Mouse (Mus musculus): ENCODE measurements around the gene Zfp942. TPM values are rescaled to one million over a fixed set of nuclear protein-coding genes. Genes with fewer than 3 reads are reported as not detected.
"Not testable (repeated sequence)": the region's sequence is repeated elsewhere in the genome, so short reads cannot be mapped to it uniquely, and the experiment has no call there.

Zfp942 gene
- polyA plus RNA-seq (2012; rRNA removed) (8.0 and 11.5 TPM in 2 replicates), polyA plus RNA-seq (2014; fragmentation: Nextera tagmentation; extraction: Ambion mirVana) (20.9 and 21.6 TPM in 2 replicates)

GRCm38 (mm10) chr17:21962107-21962907 is at the start of gene Zfp942, which contains the start of gene Zfp943:
Gene Zfp942 (minus strand): TSS chr17:21962464.
Gene Zfp943 (plus strand): TSS chr17:21962552.
- DNase-seq (ENCODE audit: low spot score) (peak; percentile 30), ATAC-seq (ENCODE audit: low FRiP score, low read depth) (peak; percentile 98)
- H3K9ac ChIP-seq (ENCODE audit: low read depth, low read length, severe bottlenecking): peak within 1 kb of the TSS; percentile 87
- H3K4me3 ChIP-seq (replicated peaks; ENCODE audit: low read length): peak within 1 kb of the TSS; percentile 66
- H3K4me2 ChIP-seq (replicated peaks; ENCODE audit: low read depth, low read length, severe bottlenecking): peak within 1 kb of the TSS; percentile 56
- not testable (repeated sequence) for H3K36me3 ChIP-seq (ENCODE audit: control insufficient read depth, insufficient read depth, low read length); H3K4me1 ChIP-seq (ENCODE audit: control insufficient read depth, insufficient read depth, low read length); H3K9me3 ChIP-seq (ENCODE audit: control insufficient read depth, low read length); H3K27me3 ChIP-seq (ENCODE audit: control insufficient read depth, insufficient read depth, low read length)
- under 1% methylated on average over 39 of the region's 55 CpGs for WGBS
- H3K27ac ChIP-seq (replicated peaks; ENCODE audit: low read depth, low read length): peak within 1 kb of the TSS; percentile 83

DNA sequence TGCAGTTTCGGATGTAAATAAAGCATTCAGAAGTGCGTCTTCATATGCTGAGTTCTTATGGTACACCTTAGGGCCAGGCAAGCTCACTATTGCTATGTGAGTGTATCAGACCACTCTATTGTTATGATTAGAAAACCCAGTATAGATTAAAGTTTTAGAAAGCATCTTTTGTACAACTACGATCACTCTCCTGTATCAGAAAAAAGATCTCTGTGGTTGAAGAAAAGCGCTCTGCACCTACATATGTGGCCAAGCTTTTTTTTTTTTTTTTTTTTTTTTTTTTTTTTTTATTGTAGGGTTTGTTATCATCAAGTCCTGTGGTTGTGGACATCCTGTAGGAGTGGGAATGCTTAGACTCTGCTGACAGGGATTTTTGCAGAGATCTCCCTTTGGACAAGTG is 1.0 kb upstream of the Zfp942 start:
- DNase-seq (ENCODE audit: low spot score): no peak
- no peak for TF ChIP-seq POLR2A (IDR thresholded peaks at IDR 0.05; ENCODE audit: borderline replicate concordance, extremely low read depth, insufficient read depth, insufficient read length)
- no peaks in the 10 kb centered on the region for H3K27me3 ChIP-seq (ENCODE audit: control insufficient read depth, insufficient read depth, low read length)
- H3K9ac ChIP-seq (ENCODE audit: low read depth, low read length, severe bottlenecking): peak overlapping the region; percentile 87
- no peak overlapping the region for H3K27ac ChIP-seq (replicated peaks; ENCODE audit: low read depth, low read length)
- WGBS: 64% methylated on average over 4 of the region's 4 CpGs
- ATAC-seq (ENCODE audit: low FRiP score, low read depth): no peak
- H3K4me3 ChIP-seq (replicated peaks; ENCODE audit: low read length): peak overlapping the region; percentile 66
- H3K36me3 ChIP-seq (ENCODE audit: control insufficient read depth, insufficient read depth, low read length): 0 out of 2 replicates have a peak, but pooled peaks cover under 1% of the 10 kb centered on the region
- peak overlapping the region; percentile 51 for H3K4me2 ChIP-seq (replicated peaks; ENCODE audit: low read depth, low read length, severe bottlenecking)
- no peaks in the 10 kb centered on the region for H3K9me3 ChIP-seq (ENCODE audit: control insufficient read depth, low read length)
- H3K4me1 ChIP-seq (ENCODE audit: control insufficient read depth, insufficient read depth, low read length): peaks cover 5% of the 10 kb centered on the region; the same call in 1 of the 2 replicates

- peak; percentile 49 for DNase-seq (ENCODE audit: low spot score)
- WGBS: 3% methylated on average over 24 of the region's 24 CpGs
- peak within 1 kb of the TSS; percentile 62 for H3K4me2 ChIP-seq (replicated peaks; ENCODE audit: low read depth, low read length, severe bottlenecking)
Observed at GRCm38 (mm10) chr17:21909456-21910052, 52.7 kb downstream of the Zfp942 start, which contains the start of gene Zfp995. Gene Zfp995 (minus strand): TSS chr17:21909926.

GRCm38 (mm10) chr17:21909039-21909438 is 53.2 kb downstream of the Zfp942 start:
- no peak for TF ChIP-seq POLR2A (IDR thresholded peaks at IDR 0.05; ENCODE audit: borderline replicate concordance, extremely low read depth, insufficient read depth, insufficient read length)
- no peaks in the 10 kb centered on the region for H3K4me1 ChIP-seq (ENCODE audit: control insufficient read depth, insufficient read depth, low read length)
- H3K27me3 ChIP-seq (ENCODE audit: control insufficient read depth, insufficient read depth, low read length): no peaks in the 10 kb centered on the region
- no peaks in the 10 kb centered on the region for H3K9me3 ChIP-seq (ENCODE audit: control insufficient read depth, low read length)
- peak overlapping the region; percentile 78 for H3K9ac ChIP-seq (ENCODE audit: low read depth, low read length, severe bottlenecking)
- WGBS: 3% methylated on average over 3 of the region's 3 CpGs
- peak overlapping the region; percentile 62 for H3K4me2 ChIP-seq (replicated peaks; ENCODE audit: low read depth, low read length, severe bottlenecking)
- no peak overlapping the region for H3K27ac ChIP-seq (replicated peaks; ENCODE audit: low read depth, low read length)
- H3K36me3 ChIP-seq (ENCODE audit: control insufficient read depth, insufficient read depth, low read length): no peaks in the 10 kb centered on the region
- peak overlapping the region; percentile 59 for H3K4me3 ChIP-seq (replicated peaks; ENCODE audit: low read length)
- ATAC-seq (ENCODE audit: low FRiP score, low read depth) (peak; percentile 63), DNase-seq (ENCODE audit: low spot score) (no peak)

More at GRCm38 (mm10) chr17:21909456-21910052, 52.7 kb downstream of the Zfp942 start, which contains the start of gene Zfp995:
- H3K36me3 ChIP-seq (ENCODE audit: control insufficient read depth, insufficient read depth, low read length); H3K4me1 ChIP-seq (ENCODE audit: control insufficient read depth, insufficient read depth, low read length); H3K27me3 ChIP-seq (ENCODE audit: control insufficient read depth, insufficient read depth, low read length); H3K27ac ChIP-seq (replicated peaks; ENCODE audit: low read depth, low read length); H3K9me3 ChIP-seq (ENCODE audit: control insufficient read depth, low read length): not testable (repeated sequence)
- peak; percentile 98 for ATAC-seq (ENCODE audit: low FRiP score, low read depth)
- peak within 1 kb of the TSS; percentile 59 for H3K4me3 ChIP-seq (replicated peaks; ENCODE audit: low read length)
- peak within 1 kb of the TSS; percentile 78 for H3K9ac ChIP-seq (ENCODE audit: low read depth, low read length, severe bottlenecking)

Other genes with a start within 250 kb of the Zfp942 start
- gene Zfp229, start 231.7 kb downstream of the Zfp942 start, polyA plus RNA-seq (2012; rRNA removed): 6.3 and 7.0 TPM in 2 replicates
- gene Zfp229, start 231.7 kb downstream of the Zfp942 start, polyA plus RNA-seq (2014; fragmentation: Nextera tagmentation; extraction: Ambion mirVana): 7.2 and 7.4 TPM in 2 replicates
- 2.5 and 4.4 TPM in 2 replicates for gene Zfp820, start 116.7 kb downstream of the Zfp942 start, polyA plus RNA-seq (2012; rRNA removed)
- 9.5 and 10.4 TPM in 2 replicates for gene Zfp820, start 116.7 kb downstream of the Zfp942 start, polyA plus RNA-seq (2014; fragmentation: Nextera tagmentation; extraction: Ambion mirVana)
- 2.8 and 4.1 TPM in 2 replicates for gene Zfp995, start 52.5 kb downstream of the Zfp942 start, polyA plus RNA-seq (2012; rRNA removed)
- 9.0 and 9.3 TPM in 2 replicates for gene Zfp995, start 52.5 kb downstream of the Zfp942 start, polyA plus RNA-seq (2014; fragmentation: Nextera tagmentation; extraction: Ambion mirVana)
- gene Zfp943, start 88 bp upstream of the Zfp942 start, polyA plus RNA-seq (2012; rRNA removed): 11.7 and 14.9 TPM in 2 replicates
- 20.4 and 22.2 TPM in 2 replicates for gene Zfp943, start 88 bp upstream of the Zfp942 start, polyA plus RNA-seq (2014; fragmentation: Nextera tagmentation; extraction: Ambion mirVana)
- 0.78 and 1.2 TPM in 2 replicates for gene Zfp947, start 203.7 kb upstream of the Zfp942 start, polyA plus RNA-seq (2012; rRNA removed)
- 2.3 TPM in 2 replicates for gene Zfp947, start 203.7 kb upstream of the Zfp942 start, polyA plus RNA-seq (2014; fragmentation: Nextera tagmentation; extraction: Ambion mirVana)

All from limb, embryonic 14.5 days (tissue).